Mouse (Mus musculus) stomach, postnatal 0 days (tissue): ENCODE results near the gene Olfr1246.
"Not testable (repeated sequence)": the region's sequence is repeated elsewhere in the genome, so short reads cannot be mapped to it uniquely, and the experiment has no call there.

Experiments used
- CTCF ChIP-seq: IDR thresholded peaks from 2 replicates; pipeline ENCODE4 v1.5.1; 2016; ENCODE audit warnings: antibody characterized with exemption, low read depth, mild to moderate bottlenecking, moderate library complexity
- EP300 ChIP-seq: optimal IDR thresholded peaks from 2 replicates; pipeline ENCODE3; 2016; ENCODE audit warnings: antibody characterized with exemption

DNA sequence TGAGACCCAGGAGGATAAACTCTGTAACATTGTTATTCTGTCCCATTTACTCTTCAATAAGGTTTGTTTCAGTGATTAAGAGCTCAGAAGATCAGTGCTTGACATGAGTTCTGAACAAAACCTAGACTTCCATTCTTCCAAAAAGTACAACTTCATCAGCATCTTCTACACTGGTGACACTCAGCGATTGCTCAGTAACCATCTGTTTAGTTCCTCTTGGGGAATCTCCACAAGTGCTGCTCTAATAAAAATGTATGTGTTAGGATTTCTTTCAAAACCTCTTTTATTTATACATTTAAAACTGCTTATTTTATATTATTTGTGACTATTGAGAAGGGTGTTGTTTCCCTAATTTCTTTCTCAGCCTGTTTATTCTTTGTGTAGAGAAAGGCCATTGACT, 25.2 kb upstream of the Olfr1246 start, which contains the start of gene Olfr1248:
- not testable (repeated sequence) for TF ChIP-seq CTCF, EP300
